Mouse (Mus musculus): ENCODE data around the gene Cuedc2. TPM values are rescaled to one million over a fixed set of nuclear protein-coding genes. Genes with fewer than 3 reads are reported as not detected.

Cuedc2 gene
- total RNA-seq, 2 experiments from 2014 or later: 99.6 to 107 TPM

DNA sequence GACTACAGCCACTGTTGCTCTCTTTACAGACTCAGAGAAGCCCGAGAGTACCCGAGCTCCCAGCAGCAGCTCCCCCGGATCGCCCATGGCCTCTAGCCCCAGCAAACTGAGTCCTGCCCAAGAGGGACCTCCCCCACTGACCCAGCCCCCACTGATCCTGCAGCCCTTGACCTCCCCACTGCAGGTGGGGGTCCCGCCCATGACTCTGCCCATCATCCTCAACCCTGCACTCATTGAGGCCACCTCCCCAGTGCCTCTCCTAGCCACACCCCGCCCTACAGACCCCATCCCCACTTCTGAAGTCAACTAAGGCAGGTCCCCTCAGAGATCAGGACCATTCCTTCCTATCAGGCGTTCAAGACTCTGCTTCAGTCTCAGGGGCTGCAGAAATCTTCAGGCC lies 52.9 kb downstream of the Cuedc2 start:
- intact Hi-C loops (cut with DNase I): no loop called here

DNA sequence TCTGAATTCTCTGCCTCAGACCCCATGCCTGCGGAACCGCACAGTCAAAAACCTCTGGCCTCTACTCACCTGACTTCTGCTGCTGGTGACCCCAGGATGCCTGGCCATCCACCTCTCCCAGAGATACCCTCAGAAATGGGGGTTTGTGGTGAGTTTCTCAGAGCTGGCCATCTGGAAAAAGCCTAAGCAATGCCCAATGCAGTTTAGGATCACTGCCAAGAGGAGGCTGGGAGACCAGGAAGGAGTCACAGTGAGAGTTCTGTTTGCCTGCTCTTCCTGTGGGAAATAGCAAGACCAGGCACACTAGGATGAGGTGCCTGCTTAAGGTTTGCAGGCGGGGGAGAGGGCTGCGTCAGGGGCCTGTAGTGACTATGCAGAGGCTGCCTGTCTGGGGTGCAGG lies 53.8 kb downstream of the Cuedc2 start:
- intact Hi-C loops (cut with DNase I): no loop called here
- no peak for DNase-seq

More for the DNA sequence above, 52.9 kb downstream of the Cuedc2 start:
- no peak for DNase-seq

DNA sequence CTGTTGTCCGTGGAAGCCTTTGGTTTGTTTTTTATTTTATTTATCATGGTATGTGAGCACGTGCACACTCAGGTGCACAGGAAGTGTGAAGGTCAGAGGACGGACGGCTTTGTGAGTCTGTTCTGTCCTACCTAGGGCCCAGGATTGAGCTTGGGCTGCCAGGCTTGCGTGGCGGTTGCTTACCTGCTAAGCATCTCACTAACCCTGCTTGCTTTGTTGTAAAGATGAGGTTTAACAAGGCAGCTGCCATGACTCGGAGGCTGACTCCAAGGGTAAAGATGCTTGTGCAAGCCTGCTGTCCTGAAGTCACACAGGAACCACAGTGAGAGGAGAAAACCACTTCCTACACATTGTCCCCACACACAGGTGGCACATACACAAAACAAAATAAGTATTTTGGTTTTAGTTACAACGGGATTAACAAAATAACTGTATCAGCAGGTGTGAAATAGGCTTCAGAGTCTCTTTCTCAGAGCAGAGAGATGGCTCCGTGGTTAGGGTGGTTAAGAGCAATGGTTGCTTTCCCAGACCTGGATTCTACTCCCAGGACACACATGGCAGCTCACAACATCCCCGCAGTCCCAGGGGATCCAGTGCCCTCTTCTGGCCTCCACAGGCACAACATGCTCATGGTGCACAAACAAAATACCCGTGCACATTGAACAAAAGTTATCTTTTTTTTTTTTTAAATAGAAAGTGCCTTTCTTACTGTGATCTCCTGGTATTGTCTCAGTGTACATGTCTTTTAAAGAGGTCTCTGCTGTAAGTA lies 56.2 kb downstream of the Cuedc2 start:
- no peak for DNase-seq
- intact Hi-C loops (cut with DNase I): no loop called here

Small RNA genes within 50 kb of the gene (microRNA-seq; reads per million reads assigned to microRNA genes)
- gene Mir146b: 1.2 to 3.5 reads per million in 2 experiments

Other genes starting within 250 kb of the Cuedc2 start
- 1 to 10 TPM in 1 of 2 experiments, under 1 TPM in 1; 0.25 to 2.5 TPM for gene Elovl3, start 206.8 kb downstream of the Cuedc2 start, total RNA-seq (2021)
- under 1 TPM in 1 of 2 experiments, not detected in 1; 0.36 TPM for gene Pitx3, start 190.4 kb downstream of the Cuedc2 start, total RNA-seq (2021)
- 10 to 100 TPM; 50.2 to 50.5 TPM for gene Gbf1, start 186.2 kb downstream of the Cuedc2 start, total RNA-seq (2021)
- 10 to 100 TPM; 16.1 to 20.4 TPM for gene Nfkb2, start 34.4 kb downstream of the Cuedc2 start, total RNA-seq (2021)
- 1 to 10 TPM; 2.2 to 2.9 TPM for gene Psd, start 11.5 kb downstream of the Cuedc2 start, total RNA-seq (2021)
- gene Fbxl15, start 10.5 kb downstream of the Cuedc2 start, total RNA-seq (2021): 1 to 10 TPM; 6.5 to 6.8 TPM
- gene Mfsd13a, start 2.4 kb upstream of the Cuedc2 start, total RNA-seq (2021): 1 to 10 TPM; 3.4 to 4.6 TPM
- gene 2310034G01Rik, start 11.6 kb upstream of the Cuedc2 start, total RNA-seq (2021): under 1 TPM; 0.19 to 0.20 TPM
- 100 to 1,000 TPM; 122 to 124 TPM for gene Actr1a, start 57.0 kb upstream of the Cuedc2 start, total RNA-seq (2021)
- gene Sufu, start 58.2 kb upstream of the Cuedc2 start, total RNA-seq (2021): 10 to 100 TPM; 18.0 to 18.7 TPM
- gene Trim8, start 163.0 kb upstream of the Cuedc2 start, total RNA-seq (2021): 10 to 100 TPM; 49.9 to 50.6 TPM
- gene Arl3, start 234.5 kb upstream of the Cuedc2 start, total RNA-seq (2021): 10 to 100 TPM; 32.8 to 33.6 TPM
- 1 to 10 TPM; 3.0 to 3.8 TPM for gene Sfxn2, start 234.7 kb upstream of the Cuedc2 start, total RNA-seq (2021)